Mouse (Mus musculus) megakaryocyte, embryonic 14.5 days (primary cell): Measurements from ENCODE around the gene Tut1.

ENCODE experiments used
- FLI1 ChIP-seq: IDR thresholded peaks from 2 replicates; pipeline ENCODE4 v1.6.1; 2012; ENCODE audit warnings: low read length, inconsistent platforms, mixed read lengths
- GATA1 ChIP-seq: IDR thresholded peaks from 3 replicates; pipeline ENCODE4 v1.6.1; 2012; ENCODE audit warnings: mixed read lengths, low read length, inconsistent platforms, borderline replicate concordance

DNA sequence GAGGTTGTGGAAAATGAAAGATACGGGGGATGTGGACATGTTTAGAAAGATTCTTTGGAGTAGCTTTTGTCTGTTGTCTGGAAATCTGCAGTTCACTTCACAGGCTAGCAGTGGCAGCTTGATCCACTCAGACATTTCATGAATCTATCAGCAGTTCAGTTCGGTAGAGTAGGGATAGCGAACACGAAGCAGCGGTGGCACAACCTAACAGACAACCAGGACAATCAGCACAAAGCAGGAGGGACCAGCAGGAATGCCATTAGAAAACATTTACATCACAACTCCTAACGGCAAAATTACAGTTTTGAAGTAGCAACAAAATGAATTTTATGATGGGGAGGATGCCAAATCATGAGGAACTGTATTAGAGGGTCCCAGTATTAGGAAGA, 34.0 kb upstream of the Tut1 start:
- TF ChIP-seq GATA1: no peak
- no peak for TF ChIP-seq FLI1
